Mouse (Mus musculus): ENCODE measurements around the gene Rab24.

GRCm38 (mm10) chr13:55277646-55278045, 44.1 kb downstream of the Rab24 start:
- TF ChIP-seq POLR2A (IDR thresholded peaks at IDR 0.05; ENCODE audit: borderline replicate concordance, extremely low read depth, low read depth, low read length) (no peak), CTCF (IDR thresholded peaks at IDR 0.05; ENCODE audit: insufficient read depth, low read length) (no peak)

Measured in lung, adult 2 months (tissue).